Mouse (Mus musculus) forebrain, embryonic 12.5 days (tissue): ENCODE results near the gene Tomm40l. TPM values are rescaled to one million over a fixed set of nuclear protein-coding genes. Genes with fewer than 3 reads are reported as not detected.
A peak's percentile ranks its signal among the peaks of the same experiment; 100 is the strongest.

Experiments
- ATAC-seq: fragments of 200-750 bp; cut with Nextera tagmentation; 2 replicates; pipeline ENCODE4 v1.8.0; 2017; ENCODE audit warnings: moderate TSS enrichment; ENCODE audit not compliant: low FRiP score
- H3K27ac ChIP-seq: fragments of 300-500 bp; sonication (generic); 2 replicates; pipeline ENCODE4 v1.5.1; 2016; ENCODE audit warnings: mild to moderate bottlenecking
- H3K27me3 ChIP-seq: fragments of 300-500 bp; sonication (generic); 2 replicates; pipeline ENCODE4 v1.6.1; 2016; ENCODE audit warnings: mild to moderate bottlenecking
- H3K36me3 ChIP-seq: fragments of 300-500 bp; sonication (generic); replicated peaks from 2 replicates; pipeline ENCODE4 v1.6.1; 2016; ENCODE audit warnings: mild to moderate bottlenecking
- H3K4me1 ChIP-seq: fragments of 300-500 bp; sonication (generic); 2 replicates; pipeline ENCODE4 v1.6.1; 2016
- H3K4me2 ChIP-seq: fragments of 300-500 bp; sonication (generic); 2 replicates; pipeline ENCODE4 v1.6.1; 2016; ENCODE audit warnings: mild to moderate bottlenecking, moderate library complexity
- H3K4me3 ChIP-seq: fragments of 300-500 bp; sonication (generic); replicated peaks from 2 replicates; pipeline ENCODE4 v1.5.1; 2016; ENCODE audit warnings: mild to moderate bottlenecking
- H3K9ac ChIP-seq: fragments of 300-500 bp; sonication (generic); 2 replicates; pipeline ENCODE4 v1.6.1; 2016; ENCODE audit warnings: mild to moderate bottlenecking
- H3K9me3 ChIP-seq: fragments of 300-500 bp; sonication (generic); 2 replicates; pipeline ENCODE4 v1.6.1; 2016
- WGBS: fragments of 180-500 bp; shearing (Covaris S2); methylation state at CpG from one replicate; pipeline ENCODE4 v1.1.7; 2016; 5-methylcytosine and 5-hydroxymethylcytosine counted together
- polyA plus RNA-seq: library from polyadenylated mRNA; unstranded; fragments of >200 nt; fragmentation: Nextera tagmentation; extraction: Ambion mirVana; gene quantifications from 2 replicates; pipeline ENCODE4 v1.2.1, GENCODE M21; 2016

Gene Tomm40l
- 29.4 and 31.6 TPM in 2 replicates for polyA plus RNA-seq

DNA sequence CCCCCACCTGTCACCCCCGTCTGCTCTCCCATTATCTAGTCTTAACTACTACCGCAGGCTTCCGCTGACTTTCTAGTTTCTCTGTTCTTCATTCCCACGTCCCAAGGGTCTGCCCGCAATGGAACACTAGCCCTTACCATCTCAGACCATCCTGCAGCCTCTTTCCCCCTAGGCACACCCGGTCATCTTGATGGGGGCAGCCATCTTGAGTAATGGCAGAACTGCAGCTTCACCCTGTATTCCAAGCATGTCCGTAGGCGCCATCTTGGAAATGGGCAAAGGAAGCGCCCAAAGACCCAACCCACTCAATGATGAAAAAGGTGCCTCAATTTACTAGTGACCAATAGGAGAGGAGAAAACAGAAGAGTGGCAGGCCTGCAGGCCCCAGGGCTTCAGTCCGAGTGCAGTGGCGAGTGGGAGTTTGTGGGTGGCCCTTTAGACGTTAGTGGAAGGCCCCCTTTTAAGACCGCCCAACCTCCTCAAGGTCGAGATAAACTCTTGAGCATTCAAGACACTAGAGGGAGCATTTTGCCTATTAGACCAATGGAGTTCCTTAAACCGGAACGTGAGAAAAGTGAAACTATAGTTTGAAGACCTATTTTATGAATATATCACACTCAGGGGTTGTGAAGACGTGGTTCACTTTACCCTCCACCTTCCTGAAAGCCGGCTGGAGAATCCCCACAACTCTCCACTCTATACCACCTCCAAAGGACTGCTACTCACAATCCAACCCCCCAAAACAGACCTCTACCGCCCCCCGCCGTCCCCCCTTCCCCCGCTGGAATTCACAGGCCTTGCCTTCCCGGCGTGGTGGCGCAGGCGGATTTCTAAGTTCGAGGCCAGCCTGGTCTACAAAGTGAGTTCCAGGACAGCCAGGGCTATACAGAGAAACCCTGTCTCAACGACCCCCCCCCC is at the start of gene Tomm40l:
Gene Tomm40l (minus strand): TSS at position 277 of the 918 bp plus-strand sequence.
- H3K9ac ChIP-seq, result peak within 1 kb of the TSS; percentile 61
- peak within 1 kb of the TSS; percentile 55 for H3K4me3 ChIP-seq
- H3K9me3 ChIP-seq, result no peaks in the 10 kb centered on the region
- peak within 1 kb of the TSS; percentile 85 for H3K27ac ChIP-seq
- H3K4me1 ChIP-seq, result peaks cover 13% of the 10 kb centered on the region
- peak; percentile 98 for ATAC-seq
- no peaks in the 10 kb centered on the region for H3K27me3 ChIP-seq
- peak within 1 kb of the TSS; percentile 86 for H3K4me2 ChIP-seq
- H3K36me3 ChIP-seq, result peaks cover 23% of the 10 kb centered on the region
- 3% methylated on average over 28 of the region's 28 CpGs for WGBS

DNA sequence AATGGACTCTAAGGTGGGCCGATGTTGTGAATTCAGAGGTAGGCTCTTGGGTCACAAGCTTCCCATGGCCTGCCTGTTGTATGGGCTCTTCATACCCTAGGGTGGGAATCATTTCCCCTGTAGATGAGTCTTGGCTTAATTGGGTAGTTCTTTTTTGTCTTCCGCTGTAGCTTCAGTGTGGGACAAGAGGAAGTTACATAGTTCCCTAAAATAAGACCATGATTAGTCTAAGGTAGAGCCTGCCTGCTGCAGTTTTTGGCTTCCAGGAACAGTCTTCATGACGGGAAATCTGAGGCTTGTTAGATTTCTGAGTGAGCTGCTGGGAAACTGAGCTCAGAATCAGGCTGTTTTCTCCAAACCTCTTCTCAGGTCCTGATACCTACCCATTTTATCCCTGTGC is 49.8 kb upstream of the Tomm40l start:
- Histone ChIP-seq H3K27ac (no peak overlapping the region), H3K36me3 (peaks cover 52% of the 10 kb centered on the region), H3K4me1 (peaks cover 17% of the 10 kb centered on the region), H3K9ac (no peak overlapping the region), H3K9me3 (no peaks in the 10 kb centered on the region), H3K4me3 (no peak overlapping the region), H3K27me3 (no peaks in the 10 kb centered on the region), H3K4me2 (0 out of 2 replicates have a peak overlapping the region, but pooled peaks have one; percentile 98)
- no peak for ATAC-seq
- 95% methylated on average over 3 of the region's 3 CpGs for WGBS

DNA sequence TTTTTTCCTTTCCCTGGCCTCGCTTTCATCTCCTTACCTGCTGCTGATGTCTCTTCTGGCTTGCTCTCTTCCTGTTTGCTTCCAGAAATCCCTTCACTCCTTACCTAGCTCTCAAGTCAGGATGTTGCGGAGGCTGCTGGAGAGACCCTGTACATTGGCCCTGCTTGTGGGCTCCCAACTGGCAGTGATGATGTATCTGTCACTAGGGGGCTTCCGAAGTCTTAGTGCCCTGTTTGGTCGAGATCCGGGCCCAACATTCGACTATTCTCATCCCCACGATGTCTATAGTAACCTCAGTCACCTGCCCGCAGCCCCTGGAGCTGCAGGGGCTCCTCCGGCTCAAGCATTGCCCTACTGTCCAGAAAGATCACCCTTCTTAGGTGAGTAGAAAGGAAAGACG is 49.3 kb upstream of the Tomm40l start:
- Histone ChIP-seq H3K36me3 (peaks cover 47% of the 10 kb centered on the region), H3K27me3 (no peaks in the 10 kb centered on the region), H3K4me2 (peak overlapping the region; percentile 98; the same call in 1 of the 2 replicates), H3K9me3 (no peaks in the 10 kb centered on the region), H3K4me1 (peaks cover 17% of the 10 kb centered on the region), H3K9ac (no peak overlapping the region), H3K27ac (no peak overlapping the region), H3K4me3 (no peak overlapping the region)
- 81% methylated on average over 10 of the region's 10 CpGs for WGBS
- no peak for ATAC-seq

DNA sequence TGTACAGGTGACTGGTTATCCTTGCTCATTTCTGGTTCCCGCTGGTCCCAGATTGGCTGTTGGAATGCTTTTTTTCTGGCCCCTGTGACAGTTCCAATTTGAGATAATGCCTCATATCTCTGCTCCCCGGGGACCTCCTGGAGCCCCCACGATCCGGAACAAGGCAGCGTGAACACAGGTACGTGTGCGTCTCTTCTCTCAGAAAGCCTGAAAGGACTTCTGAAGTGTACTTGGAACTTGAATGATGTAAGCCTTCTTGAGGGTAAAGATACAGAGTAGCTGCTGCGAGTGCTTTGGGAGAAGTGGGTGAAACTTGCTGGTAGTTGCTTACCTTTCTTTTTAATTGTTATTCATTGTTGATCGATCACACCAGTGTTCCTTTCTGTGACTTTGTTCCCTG is 48.9 kb upstream of the Tomm40l start:
- WGBS, result 59% methylated on average over 9 of the region's 9 CpGs
- Histone ChIP-seq H3K4me2 (peak overlapping the region; percentile 98), H3K36me3 (peaks cover 43% of the 10 kb centered on the region), H3K27ac (no peak overlapping the region), H3K27me3 (no peaks in the 10 kb centered on the region), H3K4me1 (peaks cover 17% of the 10 kb centered on the region), H3K4me3 (peak overlapping the region; percentile 77), H3K9ac (peak overlapping the region; percentile 84), H3K9me3 (no peaks in the 10 kb centered on the region)
- ATAC-seq, result no peak

DNA sequence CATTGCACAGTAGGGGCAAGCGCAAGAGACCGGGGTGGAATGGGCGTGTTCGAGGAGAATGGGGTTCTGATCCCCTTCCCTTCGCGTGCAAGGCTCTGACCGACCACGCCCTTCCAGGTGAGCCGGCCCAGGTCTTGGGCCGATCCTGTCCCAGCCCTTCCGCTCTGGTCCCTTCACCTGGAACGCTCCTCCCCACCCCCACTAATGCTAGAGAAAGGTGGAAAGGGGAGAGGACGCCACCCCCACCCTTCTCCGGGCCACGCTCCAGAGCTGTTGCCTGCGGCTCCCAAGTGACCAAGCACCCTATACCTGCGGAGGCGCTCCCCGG is 48.2 kb upstream of the Tomm40l start:
- peaks cover 17% of the 10 kb centered on the region for H3K4me1 ChIP-seq
- peak overlapping the region; percentile 84 for H3K9ac ChIP-seq
- H3K36me3 ChIP-seq, result peaks cover 37% of the 10 kb centered on the region
- H3K27ac ChIP-seq, result 0 out of 2 replicates have a peak overlapping the region, but pooled peaks have one; percentile 51
- H3K27me3 ChIP-seq, result 0 out of 2 replicates have a peak, but pooled peaks cover 3% of the 10 kb centered on the region
- under 1% methylated on average over 19 of the region's 19 CpGs for whole genome bisulfite sequencing
- peak overlapping the region; percentile 77 for H3K4me3 ChIP-seq
- H3K4me2 ChIP-seq, result peak overlapping the region; percentile 98
- H3K9me3 ChIP-seq, result no peaks in the 10 kb centered on the region
- ATAC-seq, result peak; percentile 69

DNA sequence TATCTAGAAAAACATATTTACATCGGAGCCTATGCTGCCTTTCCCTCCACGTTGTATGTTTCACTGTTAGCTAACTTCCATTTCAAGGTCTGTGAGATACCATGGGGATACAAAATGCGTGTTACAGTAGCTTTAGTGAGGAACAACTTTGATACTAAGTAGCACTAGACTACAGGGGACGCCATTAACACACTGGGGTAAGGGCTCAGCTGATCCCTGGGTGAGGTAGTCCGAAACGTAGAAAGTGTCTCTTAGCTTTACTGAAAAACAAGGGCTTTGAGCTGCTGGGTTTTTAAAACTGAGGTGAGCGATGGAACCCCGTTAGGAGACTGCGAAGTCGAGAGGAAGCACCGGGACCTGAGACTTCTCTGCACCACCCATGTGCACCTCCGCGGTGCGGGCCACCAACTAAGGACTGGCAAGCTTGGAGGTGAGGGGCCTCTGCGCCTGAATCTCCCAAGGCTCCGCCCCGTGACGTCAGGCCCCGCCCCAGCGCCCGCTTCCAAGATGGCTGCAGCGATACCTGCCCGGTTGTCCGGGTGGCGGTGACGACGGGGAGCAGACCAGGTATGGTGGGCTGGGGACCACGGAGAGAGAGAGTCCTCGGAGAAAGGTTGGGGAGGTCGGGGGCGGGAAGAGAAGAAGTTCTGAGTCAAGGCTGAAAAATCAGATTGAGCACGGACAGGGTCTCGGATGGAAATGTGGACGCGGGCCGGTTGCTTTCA is 47.7 kb upstream of the Tomm40l start, which contains the start of gene B4galt3:
Gene B4galt3 (plus strand): TSS at position 481 of the 725 bp plus-strand sequence.
- 3% methylated on average over 36 of the region's 36 CpGs for WGBS
- Histone ChIP-seq H3K27ac (peak within 1 kb of the TSS; percentile 51), H3K9ac (peak within 1 kb of the TSS; percentile 84), H3K9me3 (no peaks in the 10 kb centered on the region), H3K4me3 (peak within 1 kb of the TSS; percentile 77), H3K36me3 (peaks cover 31% of the 10 kb centered on the region), H3K4me2 (peak within 1 kb of the TSS; percentile 98), H3K27me3 (0 out of 2 replicates have a peak, but pooled peaks cover 3% of the 10 kb centered on the region), H3K4me1 (peaks cover 17% of the 10 kb centered on the region)
- peak; percentile 97 for ATAC-seq

DNA sequence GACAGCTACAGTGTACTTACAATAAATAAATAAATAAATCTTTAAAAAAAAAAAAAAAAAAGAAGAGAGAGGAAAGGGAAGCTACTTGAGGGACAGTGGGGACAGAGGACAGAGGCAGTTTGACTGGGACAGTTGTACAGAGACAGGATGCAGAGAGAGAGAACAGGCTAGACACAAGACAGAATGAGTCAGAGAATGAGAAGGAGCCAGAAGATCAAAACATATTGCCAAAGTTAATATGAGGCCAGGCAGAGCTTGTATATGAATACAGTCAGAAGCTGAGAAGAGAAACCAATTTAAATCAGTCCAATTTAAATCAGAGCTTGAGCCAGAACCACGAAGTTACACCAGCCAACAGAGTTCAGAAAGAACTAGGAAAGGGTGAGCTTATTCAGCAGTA is 46.0 kb upstream of the Tomm40l start:
- 57% methylated on average over 1 of the region's 1 CpGs for WGBS
- no peak for ATAC-seq

DNA sequence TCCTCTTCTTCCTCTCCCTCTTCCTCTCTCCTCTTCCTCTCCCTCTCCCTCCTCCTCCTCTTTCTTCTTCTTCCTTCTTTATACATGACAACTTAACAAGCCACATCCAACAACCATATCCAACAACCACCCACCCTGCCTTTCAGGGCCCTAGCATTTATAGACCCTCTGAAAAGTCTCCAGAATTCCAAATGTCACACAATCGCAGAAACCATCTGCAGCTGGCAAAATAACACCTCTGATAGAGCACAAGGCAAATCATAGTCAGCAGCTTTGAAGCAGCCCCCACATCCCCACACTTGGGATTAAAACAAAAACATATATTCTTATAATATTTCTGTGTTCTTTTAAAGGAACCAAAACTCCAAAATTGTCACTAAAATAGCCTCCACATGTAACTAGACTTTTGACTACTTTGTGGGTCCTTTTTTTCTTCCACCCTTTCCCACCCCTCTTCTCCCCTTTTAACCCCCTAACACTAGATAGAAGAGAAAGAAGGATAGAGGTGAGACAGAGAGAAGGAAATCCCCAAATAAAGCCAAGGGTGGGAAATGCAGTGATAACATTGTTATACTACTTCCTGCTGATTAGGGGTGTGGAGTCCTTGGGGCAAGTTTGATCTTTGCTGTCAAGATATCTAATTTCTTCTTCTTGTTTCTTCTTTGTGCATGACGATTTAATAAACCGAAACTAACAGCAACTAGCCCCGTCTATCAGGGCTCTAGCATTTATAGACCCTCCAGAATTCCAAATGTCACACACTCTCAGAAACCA is 43.8 kb upstream of the Tomm40l start:
- no peak overlapping the region for H3K4me3 ChIP-seq
- no peak overlapping the region for H3K4me2 ChIP-seq
- H3K27ac ChIP-seq, result no peak overlapping the region
- ATAC-seq, result no peak
- H3K4me1 ChIP-seq, result peaks cover 29% of the 10 kb centered on the region
- H3K9me3 ChIP-seq, result no peaks in the 10 kb centered on the region
- H3K36me3 ChIP-seq, result no peaks in the 10 kb centered on the region
- WGBS, result 75% methylated on average over 4 of the region's 4 CpGs
- 0 out of 2 replicates have a peak, but pooled peaks cover 3% of the 10 kb centered on the region for H3K27me3 ChIP-seq
- H3K9ac ChIP-seq, result no peak overlapping the region

More for the DNA sequence above, 46.0 kb upstream of the Tomm40l start:
- Histone ChIP-seq H3K27ac (no peak overlapping the region), H3K27me3 (0 out of 2 replicates have a peak, but pooled peaks cover 3% of the 10 kb centered on the region), H3K36me3 (peaks cover 15% of the 10 kb centered on the region), H3K4me1 (peaks cover 22% of the 10 kb centered on the region), H3K4me2 (no peak overlapping the region), H3K4me3 (no peak overlapping the region), H3K9me3 (no peaks in the 10 kb centered on the region), H3K9ac (no peak overlapping the region)

DNA sequence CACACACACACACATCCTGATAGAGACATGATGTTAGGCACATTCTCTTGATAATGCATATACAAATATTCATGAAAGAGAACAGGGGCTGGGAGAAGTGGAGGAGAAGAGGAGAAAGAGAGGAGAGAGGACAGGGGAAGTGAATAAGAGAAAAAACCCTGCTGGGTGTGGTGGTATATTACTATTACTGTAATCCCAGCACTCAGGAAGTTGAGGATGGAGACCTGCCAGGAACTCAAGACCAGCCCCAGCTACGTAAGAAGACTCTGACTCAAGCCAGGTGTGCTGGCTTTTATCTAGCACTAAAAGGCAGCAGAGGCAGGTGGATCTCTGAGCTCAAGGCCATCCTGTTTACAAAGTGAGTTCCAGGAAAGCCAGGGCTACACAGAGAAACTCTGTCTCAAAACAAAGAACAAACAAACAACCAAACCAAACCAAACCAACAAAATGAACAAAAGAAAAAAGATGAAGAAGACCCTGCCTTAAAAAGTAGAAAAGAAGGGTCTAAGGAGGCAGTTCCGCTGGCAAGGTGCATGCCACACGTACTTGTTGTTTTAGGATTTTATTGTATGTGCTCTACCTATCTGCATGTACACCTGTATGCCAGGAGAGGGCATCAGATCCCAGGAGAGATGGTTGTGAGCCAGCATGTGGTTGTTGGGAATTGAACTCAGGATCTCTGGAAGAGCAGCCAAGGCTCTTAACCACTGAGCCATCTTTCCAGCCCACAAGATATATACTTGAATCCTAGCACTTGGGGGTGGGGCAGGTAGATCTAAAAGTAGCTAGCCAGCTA is 41.5 kb upstream of the Tomm40l start:
- Histone ChIP-seq H3K4me1 (peaks cover 18% of the 10 kb centered on the region), H3K9ac (no peak overlapping the region), H3K27ac (peak overlapping the region; percentile 75), H3K36me3 (no peaks in the 10 kb centered on the region), H3K4me3 (no peak overlapping the region), H3K4me2 (peak overlapping the region; percentile 48; the same call in 1 of the 2 replicates), H3K9me3 (no peaks in the 10 kb centered on the region), H3K27me3 (peaks cover 8% of the 10 kb centered on the region; the same call in 1 of the 2 replicates)
- whole genome bisulfite sequencing, result 79% methylated on average over 3 of the region's 3 CpGs
- peak; percentile 4; the same call in 1 of the 2 replicates for ATAC-seq

DNA sequence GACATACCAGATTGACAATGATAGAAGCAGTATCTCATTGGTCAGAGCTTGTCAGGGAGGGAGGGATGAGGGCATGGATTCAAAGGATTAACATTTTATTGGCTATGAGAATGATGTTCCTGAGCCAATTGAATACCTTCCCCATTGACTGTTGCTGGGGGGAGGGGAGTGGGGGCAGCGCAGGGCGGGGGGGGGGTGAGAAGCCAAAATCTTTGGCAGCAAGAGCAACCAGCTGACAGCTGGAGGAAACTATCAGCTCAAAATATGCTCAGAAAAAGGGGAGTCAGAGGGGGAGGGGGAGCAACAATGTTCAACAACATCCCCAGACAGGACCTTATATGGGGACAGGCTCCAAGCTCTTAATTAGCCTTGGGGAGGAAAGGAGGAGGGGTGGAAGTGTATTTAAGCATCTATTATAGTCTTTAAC is 40.9 kb upstream of the Tomm40l start:
- H3K27ac ChIP-seq, result peak overlapping the region; percentile 78; the same call in 1 of the 2 replicates
- peak overlapping the region; percentile 29; the same call in 1 of the 2 replicates for H3K9ac ChIP-seq
- no peaks in the 10 kb centered on the region for H3K9me3 ChIP-seq
- peak overlapping the region; percentile 28 for H3K4me3 ChIP-seq
- peak; percentile 89 for ATAC-seq
- peaks cover 18% of the 10 kb centered on the region for H3K4me1 ChIP-seq
- no peaks in the 10 kb centered on the region for H3K36me3 ChIP-seq
- peaks cover 8% of the 10 kb centered on the region; the same call in 1 of the 2 replicates for H3K27me3 ChIP-seq
- 0% methylated on average over 2 of the region's 2 CpGs for WGBS
- H3K4me2 ChIP-seq, result peak overlapping the region; percentile 48
